Mouse (Mus musculus) neural tube, embryonic 11.5 days (tissue): Measurements from ENCODE around the gene Tmem8b. TPM values are rescaled to one million over a fixed set of nuclear protein-coding genes. Genes with fewer than 3 reads are reported as not detected.

Experiments
- ATAC-seq: fragments of 200-750 bp; cut with Nextera tagmentation; 2 replicates; pipeline ENCODE4 v1.8.0; 2017; ENCODE audit warnings: moderate number of reproducible peaks, mild to moderate bottlenecking, moderate TSS enrichment, moderate library complexity; ENCODE audit not compliant: insufficient read depth, low FRiP score, low TSS enrichment
- DNase-seq: peaks from one replicate; pipeline ENCODE4 v3.0.0-alpha.2; 2015; ENCODE audit warnings: low spot score
- H3K27ac ChIP-seq: fragments of 300-500 bp; sonication (generic); 2 replicates; pipeline ENCODE4 v1.5.1; 2014; ENCODE audit warnings: low read depth, mild to moderate bottlenecking, low read length
- H3K27me3 ChIP-seq: fragments of 300-500 bp; sonication (generic); 2 replicates; pipeline ENCODE4 v1.6.1; 2014; ENCODE audit warnings: mild to moderate bottlenecking, low read length, mixed read lengths; ENCODE audit not compliant: control insufficient read depth, insufficient read depth
- H3K36me3 ChIP-seq: fragments of 300-500 bp; sonication (generic); 2 replicates; pipeline ENCODE4 v1.6.1; 2014; ENCODE audit warnings: mild to moderate bottlenecking, low read length, moderate library complexity, mixed read lengths; ENCODE audit not compliant: control insufficient read depth, insufficient read depth
- H3K4me1 ChIP-seq: fragments of 300-500 bp; sonication (generic); 2 replicates; pipeline ENCODE4 v1.6.1; 2014; ENCODE audit warnings: low read length, mixed read lengths; ENCODE audit not compliant: control insufficient read depth, insufficient read depth
- H3K4me2 ChIP-seq: fragments of 300-500 bp; sonication (generic); 2 replicates; pipeline ENCODE4 v1.6.1; 2014; ENCODE audit warnings: low read depth, mild to moderate bottlenecking, moderate library complexity
- H3K4me3 ChIP-seq: fragments of 300-500 bp; sonication (generic); 2 replicates; pipeline ENCODE4 v1.5.1; 2014; ENCODE audit warnings: low read depth, low read length
- H3K9ac ChIP-seq: fragments of 300-500 bp; sonication (generic); 2 replicates; pipeline ENCODE4 v1.6.1; 2014; ENCODE audit warnings: mild to moderate bottlenecking, low read length
- H3K9me3 ChIP-seq: fragments of 300-500 bp; sonication (generic); 2 replicates; pipeline ENCODE4 v1.6.1; 2016; ENCODE audit warnings: low read length; ENCODE audit not compliant: control insufficient read depth
- WGBS: fragments of 180-500 bp; shearing (Covaris S2); extraction: QIAGEN DNeasy Blood & Tissue Kit; methylation state at CpG from one replicate; pipeline ENCODE4 v1.1.7; 2014; 5-methylcytosine and 5-hydroxymethylcytosine counted together
- polyA plus RNA-seq: library from polyadenylated mRNA; unstranded; fragments of >200 nt; fragmentation: Nextera tagmentation; extraction: Ambion mirVana; gene quantifications from 2 replicates; pipeline ENCODE4 v1.2.1, GENCODE M21; 2014

Gene Tmem8b
- polyA plus RNA-seq, 1 experiment from 2014 or later = 5.7 TPM

DNA sequence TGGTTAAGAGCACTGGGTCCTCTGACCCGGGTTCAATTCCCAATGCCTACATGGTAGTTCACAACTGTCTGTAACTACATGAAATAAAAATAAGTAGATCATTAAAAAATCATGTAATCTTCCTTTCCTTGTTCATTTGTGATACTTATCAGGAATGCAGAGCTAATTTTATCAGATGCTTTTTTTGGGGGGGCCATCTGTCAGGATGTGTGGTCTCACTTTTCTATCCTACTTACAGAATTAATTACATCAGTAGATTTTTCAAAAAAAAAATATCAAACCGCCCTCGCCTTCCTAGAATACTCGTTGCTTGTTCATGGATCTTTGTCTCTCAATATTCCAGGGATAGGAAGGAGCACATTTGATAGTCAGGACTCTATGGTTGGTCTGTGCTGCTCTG lies 53.4 kb downstream of the Tmem8b start:
- ATAC-seq (no peak), DNase-seq (no peak)
- Histone ChIP-seq H3K27me3 (no peaks in the 10 kb centered on the region), H3K4me1 (no peaks in the 10 kb centered on the region), H3K4me3 (no peak overlapping the region), H3K27ac (no peak overlapping the region), H3K4me2 (no peak overlapping the region), H3K9ac (no peak overlapping the region), H3K9me3 (no peaks in the 10 kb centered on the region), H3K36me3 (no peaks in the 10 kb centered on the region)
- WGBS = 89% methylated on average over 4 of the region's 4 CpGs

DNA sequence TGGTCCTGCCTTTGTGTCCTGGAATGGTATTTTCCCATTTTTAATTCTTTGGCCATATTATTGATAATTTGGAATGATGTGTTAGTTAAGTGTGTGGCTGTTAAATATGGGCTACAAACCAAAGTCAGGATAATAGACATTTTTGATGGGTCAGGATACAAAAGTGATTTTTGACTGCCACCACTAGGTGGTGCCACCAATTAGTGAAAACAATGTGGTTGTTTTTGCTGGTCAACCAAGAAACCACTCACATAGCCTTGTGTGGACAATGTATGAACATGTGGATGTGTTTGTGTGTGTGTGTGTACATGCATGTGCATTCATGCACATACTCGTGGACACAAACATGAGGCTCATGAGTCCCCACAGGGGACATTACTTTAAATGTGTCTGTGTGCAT lies 56.0 kb downstream of the Tmem8b start:
- Histone ChIP-seq H3K4me1 (no peaks in the 10 kb centered on the region), H3K27ac (no peak overlapping the region), H3K36me3 (no peaks in the 10 kb centered on the region), H3K4me2 (no peak overlapping the region), H3K27me3 (no peaks in the 10 kb centered on the region), H3K9me3 (no peaks in the 10 kb centered on the region), H3K9ac (no peak overlapping the region), H3K4me3 (no peak overlapping the region)
- no peak for ATAC-seq
- WGBS = 30% methylated on average over 1 of the region's 1 CpGs
- DNase-seq = no peak

DNA sequence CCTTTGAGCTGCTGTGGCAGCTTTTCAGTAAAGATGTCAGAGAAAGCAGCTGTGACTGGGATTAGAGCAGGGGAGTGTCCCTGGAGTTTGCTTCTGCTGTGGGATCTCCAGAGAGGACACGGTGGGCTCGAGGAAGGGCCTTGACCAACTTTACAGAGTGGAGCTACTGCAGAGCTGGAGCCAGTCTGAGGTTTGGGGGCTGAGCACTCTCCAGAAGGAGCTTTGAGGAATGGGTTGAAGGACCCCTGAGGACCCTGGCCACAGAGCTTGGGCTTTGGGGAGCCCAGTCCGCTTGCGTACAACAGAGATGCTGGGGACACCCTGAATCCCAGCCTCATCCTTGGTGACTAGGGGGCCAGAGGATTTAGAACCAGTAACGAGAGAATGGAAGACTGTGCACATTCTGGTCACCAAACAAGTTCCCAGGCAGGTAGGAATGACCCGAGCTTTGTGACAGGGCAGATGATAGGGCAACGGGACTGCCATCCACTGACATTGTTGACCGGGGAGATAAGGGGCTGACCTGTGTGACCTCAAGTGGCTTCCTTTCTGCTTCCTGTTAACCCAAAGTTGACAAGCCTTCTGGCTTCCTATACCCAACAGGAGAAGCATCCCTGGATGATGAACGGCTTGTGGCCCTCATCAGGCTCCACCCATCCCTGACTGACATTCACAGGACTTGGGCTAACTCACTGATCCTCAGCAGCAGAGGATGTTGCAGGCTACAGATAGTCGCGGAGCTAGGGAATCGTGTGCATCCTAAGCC lies 57.6 kb downstream of the Tmem8b start:
- 77% methylated on average over 12 of the region's 12 CpGs for WGBS
- no peak overlapping the region for H3K27ac ChIP-seq
- ATAC-seq (no peak), DNase-seq (no peak)
- no peak overlapping the region for H3K4me2 ChIP-seq
- H3K4me3 ChIP-seq = no peak overlapping the region
- no peaks in the 10 kb centered on the region for H3K27me3 ChIP-seq
- no peaks in the 10 kb centered on the region for H3K9me3 ChIP-seq
- no peaks in the 10 kb centered on the region for H3K36me3 ChIP-seq
- H3K9ac ChIP-seq = no peak overlapping the region
- no peaks in the 10 kb centered on the region for H3K4me1 ChIP-seq

DNA sequence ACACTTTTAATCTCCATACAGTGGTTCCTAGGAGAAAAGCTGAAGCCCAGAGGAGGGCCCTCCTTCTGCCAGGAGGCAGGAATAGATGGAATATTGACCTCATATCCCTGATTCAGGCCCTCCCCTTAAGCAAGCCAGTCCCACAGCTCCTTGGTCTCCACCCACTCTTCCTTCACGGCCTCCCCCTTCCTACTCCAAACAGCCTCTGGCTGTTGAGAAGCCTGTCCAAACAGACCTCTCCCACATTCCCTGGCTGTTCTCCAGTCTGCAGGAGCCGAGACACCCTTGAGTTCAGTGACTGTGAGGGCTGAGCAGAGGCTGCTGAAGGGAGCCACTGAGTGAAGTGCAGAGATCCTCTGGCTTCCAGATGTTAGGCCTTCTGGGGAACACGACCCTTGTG lies 58.2 kb downstream of the Tmem8b start, which contains the start of gene Hrct1:
Gene Hrct1, plus strand, starts transcription at position 194 of the 400 bp plus-strand sequence.
- H3K9me3 ChIP-seq = no peaks in the 10 kb centered on the region
- DNase-seq (no peak), ATAC-seq (no peak)
- H3K27ac ChIP-seq = no peak within 1 kb of the TSS
- H3K4me1 ChIP-seq = no peaks in the 10 kb centered on the region
- no peaks in the 10 kb centered on the region for H3K36me3 ChIP-seq
- 42% methylated on average over 3 of the region's 3 CpGs for WGBS
- no peak within 1 kb of the TSS for H3K9ac ChIP-seq
- H3K4me2 ChIP-seq = no peak within 1 kb of the TSS
- H3K4me3 ChIP-seq = no peak within 1 kb of the TSS
- no peaks in the 10 kb centered on the region for H3K27me3 ChIP-seq

DNA sequence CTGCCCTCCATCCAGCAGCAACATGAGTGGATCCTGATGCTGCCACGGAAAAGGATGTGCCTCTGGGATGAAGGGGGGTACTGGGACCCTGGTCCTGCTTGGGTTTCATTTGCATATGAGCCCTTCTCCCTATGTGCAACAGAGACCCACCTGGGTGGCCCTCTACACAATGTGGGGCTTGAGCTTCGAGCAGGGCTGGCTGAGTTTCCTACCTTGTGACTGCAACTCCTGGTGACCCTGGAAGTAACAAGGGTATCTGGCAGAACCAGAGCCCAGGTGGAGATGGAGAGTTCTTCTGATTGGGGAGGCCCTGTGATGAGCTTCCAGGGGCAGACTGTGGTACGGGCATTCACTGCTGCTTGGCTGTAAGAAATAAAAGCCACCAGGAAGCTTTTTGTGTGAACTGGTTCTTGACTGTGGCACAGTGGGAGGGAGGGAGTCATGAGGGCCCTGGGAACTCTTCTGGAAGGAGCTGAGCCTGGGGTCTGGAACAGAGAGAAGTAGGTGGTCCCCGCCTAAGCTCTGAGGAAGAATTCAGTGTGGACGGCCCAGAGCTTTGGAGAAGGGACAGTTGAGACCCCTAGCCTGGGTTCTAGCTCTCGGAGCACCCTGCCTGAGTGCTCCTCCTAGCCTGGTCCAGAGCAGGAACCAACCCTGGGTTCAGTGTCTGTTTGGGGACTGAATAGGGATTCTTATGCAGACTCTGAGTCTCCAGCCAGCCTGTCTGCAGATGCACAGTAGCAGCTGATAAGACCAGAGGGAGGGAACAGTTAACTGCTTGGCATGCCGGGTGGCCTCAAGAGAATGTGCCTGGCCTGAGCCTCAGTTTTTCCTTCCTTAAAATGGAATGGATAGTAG lies 59.2 kb downstream of the Tmem8b start:
- DNase-seq (no peak), ATAC-seq (no peak)
- H3K9me3 ChIP-seq = no peaks in the 10 kb centered on the region
- no peaks in the 10 kb centered on the region for H3K36me3 ChIP-seq
- no peak overlapping the region for H3K4me3 ChIP-seq
- H3K4me1 ChIP-seq = no peaks in the 10 kb centered on the region
- 82% methylated on average over 7 of the region's 7 CpGs for WGBS
- H3K9ac ChIP-seq = no peak overlapping the region
- H3K27ac ChIP-seq = no peak overlapping the region
- no peak overlapping the region for H3K4me2 ChIP-seq
- no peaks in the 10 kb centered on the region for H3K27me3 ChIP-seq

DNA sequence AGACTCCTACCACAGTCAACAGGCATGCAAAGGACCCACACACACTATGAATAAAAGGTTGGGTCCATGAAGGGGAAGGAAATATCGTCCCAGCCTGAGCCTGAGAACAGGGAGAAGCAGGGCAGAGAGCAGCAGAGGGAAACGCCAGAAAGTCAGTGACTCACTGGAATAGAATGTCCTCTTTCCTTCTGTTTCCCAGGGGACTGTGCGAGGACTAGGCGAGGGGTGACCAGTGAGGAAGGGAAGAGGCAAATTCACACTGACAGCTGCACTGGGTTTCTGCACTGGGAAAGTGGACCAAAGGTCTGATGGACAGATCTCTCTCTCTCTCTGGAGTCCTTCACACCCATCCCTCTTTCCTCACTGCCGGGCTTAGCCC lies 59.8 kb downstream of the Tmem8b start:
- Histone ChIP-seq H3K4me1 (no peaks in the 10 kb centered on the region), H3K9ac (no peak overlapping the region)

DNA sequence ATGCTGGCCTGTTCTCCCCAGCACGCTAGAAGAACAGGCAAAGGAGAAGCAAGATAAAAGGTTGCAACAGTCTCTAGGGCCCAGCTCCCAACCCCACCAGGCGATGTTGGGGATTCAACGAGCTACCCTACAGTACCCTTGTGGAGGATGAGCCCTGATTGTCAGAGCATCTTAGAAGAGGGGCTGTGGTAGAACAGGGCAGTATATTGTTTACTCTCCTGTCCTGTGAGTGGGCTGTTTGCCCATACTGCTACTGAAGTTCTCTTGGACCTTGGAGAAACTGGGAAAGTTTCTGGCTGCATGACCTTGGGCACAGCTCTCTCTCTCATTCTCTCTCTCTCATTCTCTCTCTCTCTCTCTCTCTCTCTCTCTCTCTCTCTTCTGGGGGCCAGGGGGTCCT lies 60.4 kb downstream of the Tmem8b start:
- H3K9me3 ChIP-seq = no peaks in the 10 kb centered on the region
- no peak overlapping the region for H3K4me3 ChIP-seq
- H3K4me2 ChIP-seq = no peak overlapping the region
- DNase-seq (no peak), ATAC-seq (no peak)
- H3K4me1 ChIP-seq = no peaks in the 10 kb centered on the region
- no peaks in the 10 kb centered on the region for H3K27me3 ChIP-seq
- 81% methylated on average over 3 of the region's 3 CpGs for WGBS
- H3K9ac ChIP-seq = no peak overlapping the region
- H3K36me3 ChIP-seq = no peaks in the 10 kb centered on the region
- no peak overlapping the region for H3K27ac ChIP-seq

More for the DNA sequence above, 59.8 kb downstream of the Tmem8b start:
- ATAC-seq (no peak), DNase-seq (no peak)
- Histone ChIP-seq H3K4me2 (no peak overlapping the region), H3K9me3 (no peaks in the 10 kb centered on the region), H3K4me3 (no peak overlapping the region), H3K36me3 (no peaks in the 10 kb centered on the region), H3K27ac (no peak overlapping the region), H3K27me3 (no peaks in the 10 kb centered on the region)
- 70% methylated on average over 5 of the region's 5 CpGs for WGBS

DNA sequence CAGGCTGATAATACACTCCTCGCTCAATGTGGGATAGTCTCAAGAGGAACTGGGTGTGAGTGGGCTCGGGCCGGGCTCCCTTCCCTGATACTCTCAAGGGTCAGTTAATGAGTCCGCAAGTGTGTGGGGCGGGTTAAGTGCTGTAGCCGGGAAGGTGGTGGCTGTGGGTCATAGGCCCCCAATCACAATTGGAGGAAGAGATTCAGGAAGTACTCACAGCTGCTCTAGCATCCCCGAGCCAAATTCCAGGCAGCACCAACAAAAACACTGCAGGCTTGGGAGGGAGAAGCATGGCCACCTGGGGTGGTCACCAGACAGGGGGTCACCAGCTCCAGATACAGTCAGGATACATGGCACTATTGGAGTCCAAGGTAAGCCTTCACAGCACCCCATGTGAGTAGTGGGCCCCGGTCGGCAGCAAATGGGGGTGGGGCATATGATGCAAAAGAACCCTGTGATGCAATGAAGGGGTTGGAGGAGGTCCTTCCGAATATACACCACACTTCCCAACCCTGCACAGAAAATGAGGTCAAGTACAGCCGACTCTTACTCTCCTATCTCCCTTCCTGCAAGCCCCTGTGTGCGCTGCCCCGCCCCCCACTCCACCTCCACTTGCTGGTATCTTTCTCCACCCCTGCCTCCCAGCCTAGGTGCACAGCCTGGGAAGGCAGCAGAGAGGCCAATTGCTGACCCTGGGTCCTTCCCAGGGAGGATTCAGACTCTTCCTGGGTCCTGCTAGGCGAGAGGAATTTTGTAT lies 61.2 kb downstream of the Tmem8b start, which contains the start of gene Spaar:
Gene Spaar, plus strand, starts transcription at position 241 of the 757 bp plus-strand sequence.
- ATAC-seq = no peak
- WGBS = 70% methylated on average over 14 of the region's 14 CpGs

More for the DNA sequence above, 61.2 kb downstream of the Tmem8b start, which contains the start of gene Spaar:
- Histone ChIP-seq H3K27me3 (no peaks in the 10 kb centered on the region), H3K4me3 (no peak within 1 kb of the TSS), H3K4me1 (no peaks in the 10 kb centered on the region), H3K4me2 (no peak within 1 kb of the TSS), H3K9ac (no peak within 1 kb of the TSS), H3K27ac (no peak within 1 kb of the TSS), H3K9me3 (no peaks in the 10 kb centered on the region), H3K36me3 (no peaks in the 10 kb centered on the region)
- no peak for DNase-seq
